Mouse (Mus musculus): Measurements from ENCODE around the gene 1700025C18Rik. TPM values are rescaled to one million over a fixed set of nuclear protein-coding genes. Genes with fewer than 3 reads are reported as not detected.

Gene 1700025C18Rik
- total and polyA plus RNA-seq, 2 experiments, result not detected

DNA sequence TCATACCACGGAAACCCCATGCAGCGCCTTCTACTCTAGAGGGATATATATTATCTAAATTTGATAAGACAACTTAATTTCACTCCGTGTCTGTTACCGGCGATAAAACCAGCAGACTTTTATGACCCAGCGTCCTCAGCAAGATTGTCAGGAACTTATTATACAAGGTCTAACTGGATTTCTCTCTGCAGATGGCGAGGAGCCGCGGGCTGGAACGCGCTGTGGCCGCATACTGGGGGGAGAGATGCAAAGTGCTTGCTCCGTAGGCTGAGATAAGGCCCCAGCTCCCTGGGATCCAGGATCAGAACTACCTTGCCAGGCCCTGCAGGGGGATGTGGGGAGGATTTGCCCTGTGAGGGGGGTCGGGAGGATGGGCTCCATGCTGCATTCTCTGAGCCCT lies 1.1 kb downstream of the 1700025C18Rik start:
- Histone ChIP-seq H3K27me3 (ENCODE audit: control insufficient read depth, insufficient read depth, low read length) (0 out of 2 replicates have a peak, but pooled peaks cover 2% of the 10 kb centered on the region), H3K9ac (ENCODE audit: low read depth, low read length) (no peak overlapping the region), H3K4me3 (ENCODE audit: insufficient read depth, low read depth, low read length) (no peak overlapping the region), H3K36me3 (ENCODE audit: control insufficient read depth, insufficient read depth, low read length) (no peaks in the 10 kb centered on the region), H3K79me2 (ENCODE audit: control insufficient read depth, insufficient read depth, low read length) (no peaks in the 10 kb centered on the region), H3K4me1 (ENCODE audit: control insufficient read depth, insufficient read depth, low read length) (no peaks in the 10 kb centered on the region), H3K27ac (replicated peaks; ENCODE audit: insufficient read depth, low read depth, low read length) (no peak overlapping the region)
- WGBS, result 50% methylated on average over 14 of the region's 14 CpGs
- TF ChIP-seq CTCF (IDR thresholded peaks at IDR 0.05; ENCODE audit: low read depth, low read length), result no peak
- TF ChIP-seq POLR2A (IDR thresholded peaks at IDR 0.05; ENCODE audit: extremely low read depth, insufficient read depth, low read length), result no peak
- no peak for DNase-seq (ENCODE audit: extremely low read depth, low read depth, low spot score)

DNA sequence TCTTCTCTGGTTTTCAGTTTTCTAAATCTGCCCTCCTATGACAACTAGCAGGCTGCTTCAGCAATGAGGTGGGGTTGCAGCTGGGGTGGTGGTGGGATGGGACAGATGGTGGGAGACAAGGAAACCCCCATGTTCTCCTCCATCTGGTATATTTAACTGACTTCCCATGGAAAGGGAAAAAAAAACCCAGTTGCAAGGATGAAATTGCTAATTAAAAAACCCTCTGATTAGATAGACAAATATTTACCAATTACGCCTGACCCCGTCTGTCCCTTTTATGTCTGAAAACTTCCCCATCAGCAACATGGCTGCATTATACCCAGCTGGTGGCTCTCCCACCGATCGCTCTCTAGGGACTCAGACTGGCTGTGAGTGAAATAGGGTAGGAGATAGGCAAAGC lies 3.9 kb downstream of the 1700025C18Rik start:
- no peak overlapping the region for H3K4me3 ChIP-seq (ENCODE audit: insufficient read depth, low read depth, low read length)
- H3K9ac ChIP-seq (ENCODE audit: low read depth, low read length), result no peak overlapping the region
- WGBS, result 57% methylated on average over 4 of the region's 4 CpGs
- no peaks in the 10 kb centered on the region for H3K4me1 ChIP-seq (ENCODE audit: control insufficient read depth, insufficient read depth, low read length)
- DNase-seq (ENCODE audit: extremely low read depth, low read depth, low spot score), result no peak
- 0 out of 2 replicates have a peak, but pooled peaks cover 2% of the 10 kb centered on the region for H3K27me3 ChIP-seq (ENCODE audit: control insufficient read depth, insufficient read depth, low read length)
- H3K36me3 ChIP-seq (ENCODE audit: control insufficient read depth, insufficient read depth, low read length), result no peaks in the 10 kb centered on the region
- no peak overlapping the region for H3K27ac ChIP-seq (replicated peaks; ENCODE audit: insufficient read depth, low read depth, low read length)
- TF ChIP-seq CTCF (IDR thresholded peaks at IDR 0.05; ENCODE audit: low read depth, low read length) (no peak), POLR2A (IDR thresholded peaks at IDR 0.05; ENCODE audit: extremely low read depth, insufficient read depth, low read length) (no peak)
- no peaks in the 10 kb centered on the region for H3K79me2 ChIP-seq (ENCODE audit: control insufficient read depth, insufficient read depth, low read length)

DNA sequence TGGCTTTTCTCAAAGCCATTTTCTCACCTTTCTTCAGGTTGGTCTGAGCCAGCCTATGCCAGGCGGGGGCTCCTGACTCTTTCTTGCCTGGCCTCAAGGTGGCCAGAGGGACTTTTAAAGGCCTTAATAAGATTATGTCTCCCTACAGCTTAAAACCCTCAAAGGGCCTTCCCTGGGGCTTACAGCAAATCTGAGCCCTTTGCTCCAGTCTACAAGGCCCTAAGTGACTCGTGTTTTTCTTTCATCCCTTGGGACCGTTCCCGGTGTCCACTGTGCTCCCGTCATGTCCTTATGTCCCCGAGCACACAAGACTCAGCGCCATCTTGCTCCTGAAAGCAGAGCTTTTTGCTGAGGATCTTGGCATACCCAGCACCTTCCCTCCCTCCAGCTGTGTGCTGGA lies 9.3 kb downstream of the 1700025C18Rik start:
- H3K4me3 ChIP-seq (ENCODE audit: insufficient read depth, low read depth, low read length), result no peak overlapping the region

DNA sequence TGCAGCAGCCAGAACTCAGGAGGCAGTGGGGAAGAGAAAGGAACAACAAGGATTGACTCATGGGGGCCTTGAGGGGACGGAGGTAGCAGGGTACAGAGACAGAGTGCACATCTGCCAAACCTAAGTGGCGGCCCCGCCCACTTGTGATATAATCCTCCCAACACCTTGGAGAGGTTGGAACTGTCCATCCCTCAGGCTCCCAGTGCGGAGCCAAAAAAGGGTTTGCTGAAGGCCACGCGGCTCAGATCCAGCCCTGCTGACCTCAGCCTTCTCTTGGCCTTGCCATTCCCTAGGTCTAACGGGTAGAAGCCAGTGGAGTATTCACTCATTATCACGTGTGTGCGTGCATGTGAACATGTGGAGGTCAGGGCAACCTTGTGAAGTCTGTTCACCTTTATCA lies 9.9 kb downstream of the 1700025C18Rik start:
- DNase-seq (ENCODE audit: extremely low read depth, low read depth, low spot score), result no peak
- Histone ChIP-seq H3K27me3 (ENCODE audit: control insufficient read depth, insufficient read depth, low read length) (peaks cover 7% of the 10 kb centered on the region; the same call in 1 of the 2 replicates), H3K27ac (replicated peaks; ENCODE audit: insufficient read depth, low read depth, low read length) (no peak overlapping the region), H3K4me1 (ENCODE audit: control insufficient read depth, insufficient read depth, low read length) (no peaks in the 10 kb centered on the region), H3K4me3 (ENCODE audit: insufficient read depth, low read depth, low read length) (no peak overlapping the region), H3K79me2 (ENCODE audit: control insufficient read depth, insufficient read depth, low read length) (no peaks in the 10 kb centered on the region), H3K9ac (ENCODE audit: low read depth, low read length) (no peak overlapping the region), H3K36me3 (ENCODE audit: control insufficient read depth, insufficient read depth, low read length) (no peaks in the 10 kb centered on the region)
- TF ChIP-seq POLR2A (IDR thresholded peaks at IDR 0.05; ENCODE audit: extremely low read depth, insufficient read depth, low read length), result no peak
- TF ChIP-seq CTCF (IDR thresholded peaks at IDR 0.05; ENCODE audit: low read depth, low read length), result no peak
- WGBS, result 14% methylated on average over 9 of the region's 9 CpGs

More for the DNA sequence above, 9.3 kb downstream of the 1700025C18Rik start:
- TF ChIP-seq POLR2A (IDR thresholded peaks at IDR 0.05; ENCODE audit: extremely low read depth, insufficient read depth, low read length) (no peak), CTCF (IDR thresholded peaks at IDR 0.05; ENCODE audit: low read depth, low read length) (no peak)
- Histone ChIP-seq H3K79me2 (ENCODE audit: control insufficient read depth, insufficient read depth, low read length) (no peaks in the 10 kb centered on the region), H3K27me3 (ENCODE audit: control insufficient read depth, insufficient read depth, low read length) (peaks cover 7% of the 10 kb centered on the region; the same call in 1 of the 2 replicates), H3K4me1 (ENCODE audit: control insufficient read depth, insufficient read depth, low read length) (no peaks in the 10 kb centered on the region), H3K9ac (ENCODE audit: low read depth, low read length) (no peak overlapping the region), H3K27ac (replicated peaks; ENCODE audit: insufficient read depth, low read depth, low read length) (no peak overlapping the region), H3K36me3 (ENCODE audit: control insufficient read depth, insufficient read depth, low read length) (no peaks in the 10 kb centered on the region)
- no peak for DNase-seq (ENCODE audit: extremely low read depth, low read depth, low spot score)
- WGBS, result 20% methylated on average over 7 of the region's 7 CpGs

DNA sequence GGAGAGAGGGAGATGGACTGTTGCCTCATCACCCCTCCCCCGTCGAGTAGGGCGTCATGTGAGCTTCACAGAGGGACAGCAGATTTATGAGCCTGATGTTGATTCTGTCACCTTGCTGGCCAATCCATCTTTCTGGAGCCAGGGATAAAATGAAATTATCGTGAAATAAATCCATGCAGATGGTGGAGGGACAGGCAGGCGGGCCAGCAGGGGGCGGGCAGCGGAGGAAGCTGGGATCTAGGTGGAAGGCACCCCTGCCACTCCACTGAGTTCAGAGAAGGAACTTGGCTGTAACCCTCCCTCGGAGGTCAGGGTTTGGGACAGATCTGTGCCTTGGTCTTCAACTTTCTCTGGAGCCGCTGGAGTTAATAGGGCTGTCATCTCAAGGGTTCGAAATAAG lies 11.9 kb downstream of the 1700025C18Rik start:
- Histone ChIP-seq H3K27ac (replicated peaks; ENCODE audit: insufficient read depth, low read depth, low read length) (no peak overlapping the region), H3K36me3 (ENCODE audit: control insufficient read depth, insufficient read depth, low read length) (no peaks in the 10 kb centered on the region), H3K79me2 (ENCODE audit: control insufficient read depth, insufficient read depth, low read length) (no peaks in the 10 kb centered on the region), H3K9ac (ENCODE audit: low read depth, low read length) (no peak overlapping the region), H3K4me1 (ENCODE audit: control insufficient read depth, insufficient read depth, low read length) (no peaks in the 10 kb centered on the region), H3K4me3 (ENCODE audit: insufficient read depth, low read depth, low read length) (no peak overlapping the region), H3K27me3 (ENCODE audit: control insufficient read depth, insufficient read depth, low read length) (peaks cover 7% of the 10 kb centered on the region; the same call in 1 of the 2 replicates)
- 23% methylated on average over 10 of the region's 10 CpGs for WGBS
- no peak for TF ChIP-seq CTCF (IDR thresholded peaks at IDR 0.05; ENCODE audit: low read depth, low read length)
- DNase-seq (ENCODE audit: extremely low read depth, low read depth, low spot score), result no peak

DNA sequence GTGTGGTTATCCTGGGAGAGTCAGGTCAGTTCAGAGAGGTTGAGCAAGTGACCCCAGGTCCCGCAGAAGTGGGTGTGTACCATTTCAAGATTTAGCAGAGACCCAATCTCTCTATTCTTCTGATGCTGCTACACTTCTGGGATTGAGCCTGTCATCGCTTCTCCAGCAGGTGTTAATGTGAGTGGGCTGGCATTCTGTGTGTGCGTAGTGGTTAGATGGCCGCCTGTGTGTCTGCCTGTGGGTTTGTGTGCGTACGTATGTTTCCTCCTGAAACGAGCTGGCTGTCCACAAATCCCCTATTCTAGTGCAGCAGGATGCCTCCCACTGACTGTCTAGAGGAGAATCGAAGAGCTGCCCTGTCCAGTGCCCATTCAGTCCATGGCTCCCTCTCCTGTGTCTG lies 12.5 kb downstream of the 1700025C18Rik start:
- TF ChIP-seq POLR2A (IDR thresholded peaks at IDR 0.05; ENCODE audit: extremely low read depth, insufficient read depth, low read length), result no peak
- no peak for TF ChIP-seq CTCF (IDR thresholded peaks at IDR 0.05; ENCODE audit: low read depth, low read length)
- H3K4me3 ChIP-seq (ENCODE audit: insufficient read depth, low read depth, low read length), result no peak overlapping the region
- no peak for DNase-seq (ENCODE audit: extremely low read depth, low read depth, low spot score)
- no peaks in the 10 kb centered on the region for H3K4me1 ChIP-seq (ENCODE audit: control insufficient read depth, insufficient read depth, low read length)
- H3K36me3 ChIP-seq (ENCODE audit: control insufficient read depth, insufficient read depth, low read length), result no peaks in the 10 kb centered on the region
- H3K9ac ChIP-seq (ENCODE audit: low read depth, low read length), result no peak overlapping the region
- whole genome bisulfite sequencing, result 56% methylated on average over 8 of the region's 8 CpGs
- H3K79me2 ChIP-seq (ENCODE audit: control insufficient read depth, insufficient read depth, low read length), result no peaks in the 10 kb centered on the region
- H3K27ac ChIP-seq (replicated peaks; ENCODE audit: insufficient read depth, low read depth, low read length), result no peak overlapping the region
- peaks cover 7% of the 10 kb centered on the region; the same call in 1 of the 2 replicates for H3K27me3 ChIP-seq (ENCODE audit: control insufficient read depth, insufficient read depth, low read length)

Measured in liver, adult 2 months (tissue).